Mouse (Mus musculus): ENCODE results near the gene Olfr57.
"Not testable (repeated sequence)": the region's sequence is repeated elsewhere in the genome, so short reads cannot be mapped to it uniquely, and the experiment has no call there.

DNA sequence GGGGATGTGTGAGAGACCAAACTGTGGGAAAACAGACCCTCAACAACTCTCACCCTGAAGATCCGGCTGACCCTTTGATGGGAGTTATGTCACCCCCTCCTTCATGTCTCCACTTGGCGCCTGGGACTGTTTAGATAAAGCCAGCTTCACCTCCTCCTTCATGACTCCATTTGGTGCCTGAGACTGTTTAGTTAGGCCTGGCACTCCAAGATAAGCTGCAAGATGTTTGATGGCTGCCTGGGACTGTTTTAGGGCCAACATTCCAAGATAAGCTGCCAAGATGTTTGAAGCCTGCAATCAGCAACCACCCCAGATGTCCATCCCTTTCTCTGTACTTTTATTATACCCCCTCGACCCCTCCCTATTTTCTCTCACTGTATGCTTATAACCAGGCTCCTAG lies 28.8 kb downstream of the Olfr57 start:
- not testable (repeated sequence) for TF ChIP-seq CTCF, POLR2A (IDR thresholded peaks at IDR 0.05; ENCODE audit: extremely low read depth, insufficient read depth, low read length)
